Mouse (Mus musculus) embryonic facial prominence, embryonic 12.5 days (tissue): ENCODE measurements at regions not wholly inside any gene's neighbourhood (a gene's known extent, or its start where the extent isn't known, plus 50 kb on each side); places are given as distances from the start of the nearest gene placed in this dataset.

Experiments used
- ATAC-seq: fragments of 200-750 bp; cut with Nextera tagmentation; 2 replicates; pipeline ENCODE4 v1.8.0; 2017; ENCODE audit not compliant: insufficient number of reproducible peaks, insufficient read depth, low FRiP score, low TSS enrichment
- H3K27ac ChIP-seq: fragments of 300-500 bp; sonication (generic); 2 replicates; pipeline ENCODE4 v1.5.1; 2016; ENCODE audit warnings: mild to moderate bottlenecking
- H3K27me3 ChIP-seq: fragments of 300-500 bp; sonication (generic); 2 replicates; pipeline ENCODE4 v1.6.1; 2016; ENCODE audit warnings: mild to moderate bottlenecking, moderate library complexity
- H3K36me3 ChIP-seq: fragments of 300-500 bp; sonication (generic); 2 replicates; pipeline ENCODE4 v1.6.1; 2016; ENCODE audit warnings: mild to moderate bottlenecking
- H3K4me1 ChIP-seq: fragments of 300-500 bp; sonication (generic); 2 replicates; pipeline ENCODE4 v1.6.1; 2016
- H3K4me2 ChIP-seq: fragments of 300-500 bp; sonication (generic); replicated peaks from 2 replicates; pipeline ENCODE4 v1.6.1; 2016; ENCODE audit warnings: mild to moderate bottlenecking, moderate library complexity
- H3K4me3 ChIP-seq: fragments of 300-500 bp; sonication (generic); 2 replicates; pipeline ENCODE4 v1.5.1; 2016; ENCODE audit warnings: mild to moderate bottlenecking
- H3K9ac ChIP-seq: fragments of 300-500 bp; sonication (generic); 2 replicates; pipeline ENCODE4 v1.6.1; 2016; ENCODE audit warnings: mild to moderate bottlenecking, moderate library complexity
- H3K9me3 ChIP-seq: fragments of 300-500 bp; sonication (generic); 2 replicates; pipeline ENCODE4 v1.6.1; 2016; ENCODE audit warnings: mild to moderate bottlenecking, moderate library complexity
- WGBS: fragments of 180-500 bp; shearing (Covaris S2); methylation state at CpG from one replicate; pipeline ENCODE4 v1.1.7; 2016; 5-methylcytosine and 5-hydroxymethylcytosine counted together

DNA sequence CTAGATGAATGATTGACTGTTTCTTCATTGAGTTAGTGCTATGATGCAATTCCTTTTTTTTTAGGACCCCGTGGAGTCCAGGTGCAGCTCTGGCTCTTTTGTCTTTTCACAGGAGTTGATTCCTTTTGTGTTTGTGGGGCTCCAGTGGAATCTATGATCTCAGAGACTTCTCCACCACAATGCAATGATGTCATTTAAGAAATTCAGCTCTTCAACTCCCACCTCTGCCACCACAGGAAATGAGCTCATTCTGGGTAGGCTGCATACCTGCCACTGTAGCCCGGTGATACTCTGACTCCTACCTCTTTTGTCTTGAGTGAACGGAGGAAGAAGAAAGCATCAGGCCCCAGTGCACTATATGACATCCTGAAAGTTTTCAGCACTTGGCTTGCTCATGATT is 173.8 kb downstream of the Slc30a10 start:
- WGBS = 84% methylated on average over 3 of the region's 3 CpGs
- H3K4me1 ChIP-seq = no peaks in the 10 kb centered on the region
- H3K4me2 ChIP-seq = no peak overlapping the region
- no peaks in the 10 kb centered on the region for H3K36me3 ChIP-seq
- no peak for ATAC-seq
- no peak overlapping the region for H3K27ac ChIP-seq
- H3K9me3 ChIP-seq = no peaks in the 10 kb centered on the region
- no peak overlapping the region for H3K9ac ChIP-seq
- H3K4me3 ChIP-seq = no peak overlapping the region
- H3K27me3 ChIP-seq = no peaks in the 10 kb centered on the region

DNA sequence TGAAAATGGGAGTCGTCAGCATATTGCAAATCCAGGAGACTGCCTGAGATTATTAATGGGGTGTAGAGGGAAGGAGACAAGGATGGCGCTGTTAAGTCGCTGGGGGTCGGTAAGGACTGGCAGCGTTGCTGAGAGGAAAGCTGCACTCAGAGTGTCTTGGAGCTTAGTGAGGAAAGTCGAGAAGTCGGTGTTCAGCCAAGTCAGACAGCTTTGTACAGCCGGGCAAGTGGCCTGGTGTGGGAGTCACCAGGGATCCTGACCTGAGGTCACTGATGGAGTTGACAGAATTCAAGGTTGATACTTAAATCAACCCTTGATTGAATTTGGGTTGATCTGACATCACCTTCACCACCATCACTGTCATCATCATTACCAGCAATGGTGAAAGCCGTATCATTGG is 175.3 kb downstream of the Slc30a10 start:
- Histone ChIP-seq H3K4me2 (no peak overlapping the region), H3K27me3 (no peaks in the 10 kb centered on the region), H3K4me1 (no peaks in the 10 kb centered on the region), H3K36me3 (no peaks in the 10 kb centered on the region), H3K4me3 (no peak overlapping the region), H3K9ac (no peak overlapping the region), H3K27ac (no peak overlapping the region), H3K9me3 (no peaks in the 10 kb centered on the region)
- ATAC-seq = no peak
- WGBS = 87% methylated on average over 9 of the region's 9 CpGs

DNA sequence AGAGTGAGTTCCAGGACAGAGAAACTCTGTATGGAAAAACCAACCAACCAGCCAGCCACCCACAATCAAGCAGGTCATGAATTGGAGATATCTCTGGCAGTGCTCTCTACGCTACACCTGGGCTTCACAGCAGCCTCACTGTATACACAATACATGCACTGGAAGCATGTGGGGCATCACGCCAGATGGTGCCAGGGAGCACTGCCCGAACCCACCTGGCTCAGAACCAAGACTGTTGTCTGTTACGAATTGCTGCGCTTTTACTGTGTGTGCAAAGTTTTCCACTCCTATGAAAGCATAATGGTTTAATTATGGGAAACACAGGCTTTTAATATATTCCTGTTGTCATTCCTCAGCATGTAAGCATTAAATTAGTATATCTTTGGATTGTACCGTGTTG is 184.0 kb downstream of the Slc30a10 start:
- ATAC-seq = no peak
- no peaks in the 10 kb centered on the region for H3K4me1 ChIP-seq
- H3K36me3 ChIP-seq = no peaks in the 10 kb centered on the region
- WGBS = 74% methylated on average over 6 of the region's 6 CpGs
- no peak overlapping the region for H3K4me2 ChIP-seq
- no peak overlapping the region for H3K4me3 ChIP-seq
- no peaks in the 10 kb centered on the region for H3K9me3 ChIP-seq
- no peaks in the 10 kb centered on the region for H3K27me3 ChIP-seq
- no peak overlapping the region for H3K9ac ChIP-seq
- no peak overlapping the region for H3K27ac ChIP-seq

DNA sequence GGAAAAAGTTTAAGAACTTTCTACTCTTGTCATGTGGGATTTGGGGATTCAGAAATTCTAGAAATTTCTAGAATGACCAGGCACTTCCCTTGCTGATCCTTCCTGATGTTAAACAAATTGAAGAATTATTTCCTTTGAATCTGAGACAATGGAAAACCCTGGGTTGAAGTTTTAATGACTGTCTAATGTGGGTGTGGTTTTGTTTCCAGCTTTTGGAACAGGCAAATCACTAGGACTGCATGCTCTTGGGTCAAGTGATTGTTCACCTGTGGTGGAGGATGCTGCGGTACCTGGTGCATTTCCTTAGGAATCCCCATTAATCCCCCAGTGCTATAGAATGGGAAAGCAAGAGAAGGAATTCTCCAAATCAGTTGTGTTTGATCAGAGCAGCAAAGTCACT is 184.8 kb downstream of the Slc30a10 start:
- Histone ChIP-seq H3K9me3 (no peaks in the 10 kb centered on the region), H3K4me3 (no peak overlapping the region), H3K36me3 (no peaks in the 10 kb centered on the region), H3K27me3 (no peaks in the 10 kb centered on the region), H3K27ac (no peak overlapping the region), H3K4me1 (no peaks in the 10 kb centered on the region; the same call in 1 of the 2 replicates), H3K4me2 (no peak overlapping the region), H3K9ac (no peak overlapping the region)
- 83% methylated on average over 1 of the region's 1 CpGs for WGBS
- ATAC-seq = no peak

DNA sequence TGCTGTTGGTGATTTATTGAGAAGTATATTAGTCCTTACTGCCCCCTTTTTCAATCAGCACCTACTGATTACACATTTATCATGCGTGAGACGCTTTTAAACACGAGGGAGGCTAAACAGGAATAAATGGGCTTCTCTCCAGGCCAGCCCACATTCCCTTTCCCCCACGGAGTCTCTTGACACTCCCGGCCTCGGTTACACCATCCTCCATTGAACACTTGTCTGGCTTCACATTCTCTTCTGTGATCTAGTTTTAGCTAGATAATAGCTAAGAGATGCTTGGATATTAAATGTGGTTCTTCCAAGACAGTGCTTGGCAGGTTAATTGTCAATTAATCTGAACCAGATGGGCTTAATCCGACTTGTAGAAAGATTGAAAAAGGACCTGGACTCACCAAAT is 189.4 kb downstream of the Slc30a10 start:
- no peak overlapping the region for H3K27ac ChIP-seq
- H3K4me1 ChIP-seq = no peaks in the 10 kb centered on the region; the same call in 1 of the 2 replicates
- no peak for ATAC-seq
- H3K4me2 ChIP-seq = no peak overlapping the region
- WGBS = 66% methylated on average over 7 of the region's 7 CpGs
- no peak overlapping the region for H3K4me3 ChIP-seq
- H3K27me3 ChIP-seq = no peaks in the 10 kb centered on the region
- H3K9me3 ChIP-seq = no peaks in the 10 kb centered on the region
- no peak overlapping the region for H3K9ac ChIP-seq
- no peaks in the 10 kb centered on the region for H3K36me3 ChIP-seq

DNA sequence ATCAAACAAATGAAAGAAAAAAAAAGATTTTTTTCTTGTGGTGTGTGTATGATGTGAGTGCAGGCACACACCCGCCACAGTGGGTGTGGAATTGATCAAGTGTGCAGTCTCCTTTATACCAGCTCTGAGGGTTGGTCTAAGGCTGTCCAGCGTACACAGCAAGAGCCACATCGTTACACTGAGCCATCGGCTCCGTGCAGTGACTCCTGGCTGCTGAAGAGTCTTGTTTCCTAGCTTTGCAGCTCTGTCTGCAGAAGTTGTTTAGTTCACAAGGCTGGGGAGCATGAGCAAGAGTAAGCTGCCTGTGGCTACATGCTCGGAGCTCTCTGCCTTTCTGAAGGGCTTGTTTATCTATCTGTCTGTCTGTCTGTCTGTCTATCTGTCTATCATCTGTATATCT is 193.5 kb downstream of the Slc30a10 start:
- no peaks in the 10 kb centered on the region for H3K27me3 ChIP-seq

DNA sequence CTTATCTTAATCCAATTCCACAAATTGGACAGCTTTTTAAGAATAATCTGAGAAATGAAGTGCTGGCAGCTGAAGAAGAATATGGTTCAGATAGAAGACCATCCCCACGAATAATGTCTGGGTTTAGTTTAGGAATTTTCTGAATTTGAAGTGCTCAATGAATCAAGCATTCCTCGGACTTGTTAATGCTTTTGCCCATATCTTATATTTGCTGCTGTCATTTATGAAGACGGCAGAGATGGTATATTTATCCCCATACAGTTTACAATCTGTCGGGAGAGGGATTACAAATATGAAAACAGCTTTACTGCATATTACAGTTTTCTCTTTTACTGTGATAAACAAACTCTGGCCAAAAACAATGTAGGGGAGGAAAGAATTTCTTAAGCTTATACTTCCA is 194.3 kb downstream of the Slc30a10 start:
- Histone ChIP-seq H3K4me3 (no peak overlapping the region), H3K9ac (no peak overlapping the region), H3K27ac (no peak overlapping the region), H3K4me1 (no peaks in the 10 kb centered on the region; the same call in 1 of the 2 replicates), H3K36me3 (no peaks in the 10 kb centered on the region), H3K9me3 (no peaks in the 10 kb centered on the region), H3K27me3 (no peaks in the 10 kb centered on the region), H3K4me2 (no peak overlapping the region)
- ATAC-seq = no peak
- WGBS = 88% methylated on average over 4 of the region's 4 CpGs

More for the DNA sequence above, 193.5 kb downstream of the Slc30a10 start:
- no peaks in the 10 kb centered on the region for H3K9me3 ChIP-seq
- H3K36me3 ChIP-seq = no peaks in the 10 kb centered on the region
- WGBS = 77% methylated on average over 6 of the region's 6 CpGs
- no peak overlapping the region for H3K9ac ChIP-seq
- H3K4me3 ChIP-seq = no peak overlapping the region
- no peak overlapping the region for H3K27ac ChIP-seq
- ATAC-seq = no peak
- no peaks in the 10 kb centered on the region; the same call in 1 of the 2 replicates for H3K4me1 ChIP-seq
- H3K4me2 ChIP-seq = no peak overlapping the region

DNA sequence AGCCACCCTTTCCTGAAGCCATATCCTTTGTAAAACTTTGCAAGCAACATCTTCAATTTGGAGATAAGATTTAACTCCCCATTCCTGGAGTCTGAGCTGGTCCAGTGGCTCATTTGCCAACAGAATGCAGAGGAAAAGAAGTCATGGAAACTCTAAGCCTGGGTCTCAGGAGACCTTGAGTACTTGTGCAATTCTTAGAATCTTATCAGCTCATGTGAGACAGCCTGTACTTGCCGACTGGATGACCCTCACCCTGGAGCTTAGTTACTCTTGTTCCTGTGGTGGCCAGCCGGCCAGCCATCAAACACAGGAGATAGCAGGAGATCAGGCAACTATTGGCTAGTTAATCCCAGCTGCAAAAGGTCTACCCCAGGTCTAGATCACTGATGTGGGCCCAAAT is 196.3 kb downstream of the Slc30a10 start:
- Histone ChIP-seq H3K4me1 (no peaks in the 10 kb centered on the region), H3K27me3 (no peaks in the 10 kb centered on the region), H3K36me3 (no peaks in the 10 kb centered on the region), H3K4me3 (no peak overlapping the region), H3K4me2 (no peak overlapping the region), H3K9ac (no peak overlapping the region), H3K27ac (no peak overlapping the region), H3K9me3 (no peaks in the 10 kb centered on the region)
- ATAC-seq = no peak
- WGBS = 70% methylated on average over 2 of the region's 2 CpGs

DNA sequence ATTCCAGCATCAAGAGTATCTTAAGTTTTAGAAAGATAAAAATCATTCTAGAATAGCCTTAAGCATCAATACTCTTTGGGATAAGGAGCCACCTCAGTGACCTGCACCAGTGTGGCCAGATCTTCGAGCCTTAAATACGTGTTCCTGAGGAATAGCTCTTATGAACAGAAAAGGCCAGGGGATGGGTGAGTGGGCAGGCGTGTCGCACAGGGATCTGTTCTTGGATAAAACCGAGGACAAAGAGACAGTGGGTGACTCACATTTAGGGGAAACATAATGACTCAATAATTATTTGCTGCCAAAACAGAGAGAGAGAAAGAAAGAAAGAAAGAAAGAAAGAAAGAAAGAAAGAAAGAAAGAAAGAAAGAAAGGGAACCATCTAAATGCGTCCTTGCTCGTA is 200.4 kb downstream of the Slc30a10 start:
- Histone ChIP-seq H3K4me2 (no peak overlapping the region), H3K27me3 (no peaks in the 10 kb centered on the region), H3K9ac (no peak overlapping the region), H3K4me1 (no peaks in the 10 kb centered on the region), H3K27ac (no peak overlapping the region), H3K36me3 (no peaks in the 10 kb centered on the region), H3K9me3 (no peaks in the 10 kb centered on the region), H3K4me3 (no peak overlapping the region)
- WGBS = 88% methylated on average over 7 of the region's 7 CpGs
- no peak for ATAC-seq

DNA sequence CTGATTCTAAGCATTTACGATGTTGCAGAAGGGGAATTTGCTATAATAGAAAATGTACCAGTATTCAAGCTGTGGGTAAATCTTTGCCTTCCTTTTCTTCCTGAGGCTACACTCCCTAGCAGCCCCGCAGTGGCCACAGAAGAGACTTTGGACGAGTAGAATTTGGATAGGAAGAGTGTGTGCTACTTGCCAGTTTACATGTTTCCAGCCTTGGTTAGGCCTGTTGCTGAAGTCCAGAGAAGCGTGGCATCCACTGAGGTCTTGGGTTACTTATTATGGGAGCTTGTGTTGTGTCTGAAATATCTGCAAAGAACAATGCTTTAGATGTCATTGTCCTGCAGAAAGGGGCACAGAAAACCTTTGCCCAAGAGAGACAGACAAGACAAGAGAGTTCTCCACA is 200.8 kb downstream of the Slc30a10 start:
- no peak for ATAC-seq
- H3K4me1 ChIP-seq = no peaks in the 10 kb centered on the region
- H3K27ac ChIP-seq = no peak overlapping the region
- no peaks in the 10 kb centered on the region for H3K36me3 ChIP-seq
- no peak overlapping the region for H3K4me3 ChIP-seq
- H3K9me3 ChIP-seq = no peaks in the 10 kb centered on the region
- H3K4me2 ChIP-seq = no peak overlapping the region
- no peak overlapping the region for H3K9ac ChIP-seq
- WGBS = 86% methylated on average over 4 of the region's 4 CpGs
- H3K27me3 ChIP-seq = no peaks in the 10 kb centered on the region

DNA sequence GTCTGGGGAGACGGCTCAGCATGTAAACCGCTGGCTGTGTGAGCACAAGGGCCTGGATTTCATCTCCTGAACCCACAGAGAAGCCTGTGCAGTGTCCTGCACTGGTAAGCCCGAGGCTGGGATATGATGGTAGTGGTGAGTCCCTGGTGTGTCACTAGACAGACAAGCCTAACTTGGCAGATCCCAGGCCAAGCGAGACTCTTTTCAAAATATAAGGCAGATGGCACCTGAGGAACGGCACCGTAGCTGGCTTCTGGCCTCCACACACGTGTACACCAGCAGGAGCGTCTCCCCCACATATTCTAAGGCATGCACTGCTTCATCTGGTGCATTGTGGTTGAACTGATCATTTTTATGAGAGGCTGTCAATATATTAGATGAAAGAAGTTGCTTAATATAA is 202.6 kb downstream of the Slc30a10 start:
- no peak overlapping the region for H3K4me3 ChIP-seq
- WGBS = 81% methylated on average over 8 of the region's 8 CpGs
- no peaks in the 10 kb centered on the region for H3K9me3 ChIP-seq
- H3K4me2 ChIP-seq = no peak overlapping the region
- H3K36me3 ChIP-seq = no peaks in the 10 kb centered on the region
- no peak for ATAC-seq
- no peak overlapping the region for H3K9ac ChIP-seq
- H3K27me3 ChIP-seq = no peaks in the 10 kb centered on the region
- no peak overlapping the region for H3K27ac ChIP-seq
- H3K4me1 ChIP-seq = no peaks in the 10 kb centered on the region

DNA sequence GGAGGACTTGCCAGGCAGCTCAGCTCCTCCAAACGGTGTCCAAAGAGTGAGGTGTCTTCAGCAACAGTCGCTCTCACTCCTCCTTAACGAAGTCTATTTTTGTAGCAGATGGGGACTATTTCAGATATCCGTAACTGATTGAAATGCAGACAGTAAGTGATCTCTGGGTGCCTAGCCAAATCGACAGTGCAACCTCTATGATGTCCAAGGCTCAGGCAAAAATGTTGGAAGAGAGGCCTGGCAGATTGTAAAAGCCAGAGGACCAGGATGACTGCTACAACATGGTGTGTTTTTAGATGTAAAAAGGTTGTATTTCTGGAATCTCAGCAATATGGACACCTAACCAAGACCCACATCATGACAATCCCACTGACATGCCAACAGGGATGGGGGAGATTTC is 204.8 kb downstream of the Slc30a10 start:
- no peak overlapping the region for H3K4me3 ChIP-seq
- ATAC-seq = no peak
- WGBS = 86% methylated on average over 5 of the region's 5 CpGs

DNA sequence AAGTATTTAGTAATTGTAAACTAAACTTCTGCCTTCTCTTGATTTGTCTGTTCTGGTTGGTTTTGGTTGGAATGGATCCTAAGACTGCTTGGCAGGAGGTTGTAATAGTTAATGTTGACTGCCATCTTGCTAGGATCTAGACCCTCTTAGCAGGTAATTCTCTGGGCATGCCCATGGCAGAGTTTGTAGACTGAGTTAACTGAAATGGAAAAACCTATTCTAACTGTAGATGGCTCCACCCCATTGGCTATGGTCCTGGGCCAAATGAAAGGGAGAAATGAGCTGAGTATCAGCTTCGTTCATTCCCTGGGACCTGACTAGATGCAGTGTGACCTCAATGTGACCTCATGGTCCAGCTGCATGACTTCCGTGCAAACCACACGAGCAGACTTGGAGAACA is 207.7 kb downstream of the Slc30a10 start:
- Histone ChIP-seq H3K27me3 (no peaks in the 10 kb centered on the region), H3K9ac (no peak overlapping the region), H3K36me3 (no peaks in the 10 kb centered on the region), H3K4me3 (no peak overlapping the region), H3K4me1 (peaks cover 5% of the 10 kb centered on the region), H3K27ac (no peak overlapping the region), H3K9me3 (no peaks in the 10 kb centered on the region), H3K4me2 (no peak overlapping the region)
- 65% methylated on average over 3 of the region's 3 CpGs for whole genome bisulfite sequencing
- no peak for ATAC-seq

More for the DNA sequence above, 204.8 kb downstream of the Slc30a10 start:
- H3K9ac ChIP-seq = no peak overlapping the region
- H3K4me1 ChIP-seq = no peaks in the 10 kb centered on the region
- H3K36me3 ChIP-seq = no peaks in the 10 kb centered on the region
- H3K27ac ChIP-seq = no peak overlapping the region
- H3K9me3 ChIP-seq = no peaks in the 10 kb centered on the region
- no peaks in the 10 kb centered on the region for H3K27me3 ChIP-seq
- H3K4me2 ChIP-seq = no peak overlapping the region
